Mouse (Mus musculus) A20 (cell line): ENCODE data around the gene Gm10638.

Experiments
- DNase-seq: peaks from one replicate; pipeline ENCODE4 v3.0.0-alpha.2; 2011; ENCODE audit warnings: low read depth, low spot score

The Gm10638 gene

DNA sequence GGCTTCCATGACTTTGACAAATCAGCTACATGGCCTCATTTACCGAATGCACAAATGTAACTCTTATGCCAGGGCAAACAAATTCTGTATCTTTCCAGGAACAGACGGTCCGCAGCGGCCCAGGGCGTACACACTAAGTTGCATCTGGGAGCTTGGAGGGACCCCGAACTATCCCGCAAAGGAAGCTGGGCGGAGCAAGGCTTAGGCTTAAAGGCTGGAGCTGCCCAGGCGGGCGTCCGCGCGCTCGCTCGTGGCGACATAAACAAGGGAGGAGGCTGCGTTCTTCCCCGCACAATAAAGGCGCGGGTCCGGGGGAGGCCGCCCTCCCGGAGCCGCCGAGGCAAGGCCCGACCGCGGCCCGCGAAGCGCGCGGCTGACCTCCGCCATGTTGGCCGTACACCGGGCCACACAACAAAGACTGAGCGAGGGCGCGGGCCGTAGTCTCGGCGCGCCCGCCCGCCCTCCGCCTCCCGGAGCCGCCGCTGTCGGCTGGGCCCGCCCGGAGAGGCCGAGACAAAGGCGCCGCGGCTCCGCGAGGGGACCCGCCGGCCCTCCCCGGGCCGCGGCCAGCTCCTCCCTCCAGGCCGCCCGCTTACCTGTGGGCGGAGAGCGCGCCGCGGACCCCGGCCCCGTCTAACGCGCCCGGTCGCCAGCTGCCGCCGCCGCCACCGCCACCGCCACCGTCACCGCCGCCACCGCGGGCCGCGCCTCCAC lies at the start of gene Gm10638, which contains the start of gene Siah1a:
TSS of gene Gm10638 (plus strand) at position 479 of the 714 bp plus-strand sequence.
TSS of gene Siah1a (minus strand) at position 714 of the 714 bp plus-strand sequence.
- peak; percentile 79 for DNase-seq

DNA sequence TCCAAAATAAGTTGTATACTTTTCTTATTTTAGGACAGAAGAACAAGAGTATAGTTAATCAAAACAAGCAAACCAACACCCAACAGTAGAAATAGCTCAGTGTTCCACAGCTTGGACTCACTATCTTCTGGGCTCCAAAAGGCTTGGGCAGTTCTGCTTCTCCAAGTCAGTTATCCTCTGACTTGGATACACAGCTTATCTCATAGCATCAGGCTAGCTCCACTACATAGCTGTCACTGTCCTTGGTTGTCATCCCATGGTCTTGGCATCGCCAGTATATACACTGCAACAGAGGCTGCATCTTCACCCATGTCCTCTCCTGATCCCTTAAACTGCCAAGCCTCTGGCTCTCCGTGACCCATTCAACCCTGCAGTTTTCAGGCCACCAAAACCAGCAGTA lies 49.8 kb upstream of the Gm10638 start:
- no peak for DNase-seq

GRCm38 (mm10) chr8:86698811-86699421 lies 46.6 kb upstream of the Gm10638 start:
- no peak for DNase-seq

DNA sequence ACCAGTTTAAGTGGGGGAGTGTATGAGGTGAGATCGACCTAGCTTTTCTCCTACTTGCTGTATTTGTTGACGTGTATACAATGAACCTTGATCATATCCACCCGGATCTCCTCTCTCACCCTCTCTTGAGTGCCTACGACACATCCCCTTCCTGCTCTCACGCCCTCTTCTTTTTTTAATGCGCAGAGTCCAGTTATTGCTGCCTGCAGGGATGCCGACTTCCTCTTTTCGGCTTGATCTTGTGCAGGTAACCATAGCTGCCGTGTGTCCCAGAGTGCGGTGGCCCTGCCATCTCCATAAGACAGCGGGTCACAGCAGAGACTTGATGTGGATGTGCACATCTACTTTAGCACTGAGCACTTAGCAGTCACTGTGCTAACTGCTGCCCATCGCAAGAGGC lies 46.0 kb upstream of the Gm10638 start:
- peak; percentile 52 for DNase-seq

DNA sequence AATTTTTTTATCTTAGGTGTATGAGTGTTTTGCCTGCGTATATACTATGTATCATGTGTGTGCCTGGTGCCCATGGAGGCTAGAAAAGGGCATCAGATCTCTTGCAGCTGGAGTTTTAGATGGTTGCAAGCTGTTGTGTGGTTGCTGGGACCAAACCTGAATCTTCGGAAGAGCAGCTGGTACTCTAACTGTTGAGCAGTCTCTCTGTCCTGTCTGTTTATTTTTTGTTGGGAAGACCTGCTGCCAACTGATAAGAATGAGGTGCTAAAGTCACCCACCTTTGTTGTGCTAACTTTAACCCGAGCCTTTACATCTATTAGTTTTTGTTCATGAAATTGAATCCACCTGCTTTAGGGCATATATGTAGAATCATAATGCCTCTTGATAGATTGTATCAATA lies 43.0 kb upstream of the Gm10638 start:
- no peak for DNase-seq

- no peak for DNase-seq
These were observed 40.2 kb upstream of the Gm10638 start for GRCm38 (mm10) chr8:86705317-86705716.

GRCm38 (mm10) chr8:86706756-86707155 lies 38.7 kb upstream of the Gm10638 start:
- DNase-seq, result no peak

DNA sequence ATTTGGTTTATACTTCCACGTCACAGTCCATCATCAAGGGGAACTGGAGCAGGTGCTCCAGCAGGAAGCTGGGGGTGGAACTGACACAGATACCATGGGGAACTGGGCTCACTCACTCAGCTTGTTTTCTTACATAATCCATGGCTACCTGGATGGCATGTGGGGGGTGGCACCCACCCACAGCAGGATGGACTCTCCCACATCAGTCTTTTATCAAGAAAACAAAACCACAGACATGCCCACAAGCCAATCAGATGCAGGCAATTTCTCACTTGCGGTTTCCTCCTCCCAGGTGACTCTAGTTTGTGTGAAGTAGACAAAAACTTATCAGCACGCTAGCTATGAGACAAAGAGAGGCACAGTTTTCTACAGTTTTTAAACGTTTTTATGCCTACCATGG lies 37.6 kb upstream of the Gm10638 start:
- DNase-seq, result peak; percentile 15

DNA sequence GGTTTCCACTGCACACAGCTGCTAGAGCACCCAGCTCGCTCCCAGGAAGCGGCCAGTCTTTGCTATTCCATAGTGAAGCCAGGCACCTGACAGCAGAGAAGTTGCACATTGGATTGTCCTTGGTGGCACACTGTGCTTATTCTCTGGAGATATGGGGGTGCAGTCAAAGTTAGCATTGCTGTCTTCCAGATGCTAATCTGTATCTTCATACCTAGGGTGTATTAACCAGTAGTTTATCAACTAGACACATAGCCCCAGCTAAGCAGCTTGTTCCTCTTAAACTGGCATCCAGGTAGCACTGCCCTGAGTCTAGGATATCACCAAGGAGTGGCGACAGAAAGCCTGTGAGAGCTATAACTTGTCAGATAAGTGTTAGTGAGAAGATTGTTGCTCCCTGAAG lies 32.9 kb upstream of the Gm10638 start:
- no peak for DNase-seq

- no peak for DNase-seq
These were observed 31.9 kb upstream of the Gm10638 start for GRCm38 (mm10) chr8:86713407-86714188.

DNA sequence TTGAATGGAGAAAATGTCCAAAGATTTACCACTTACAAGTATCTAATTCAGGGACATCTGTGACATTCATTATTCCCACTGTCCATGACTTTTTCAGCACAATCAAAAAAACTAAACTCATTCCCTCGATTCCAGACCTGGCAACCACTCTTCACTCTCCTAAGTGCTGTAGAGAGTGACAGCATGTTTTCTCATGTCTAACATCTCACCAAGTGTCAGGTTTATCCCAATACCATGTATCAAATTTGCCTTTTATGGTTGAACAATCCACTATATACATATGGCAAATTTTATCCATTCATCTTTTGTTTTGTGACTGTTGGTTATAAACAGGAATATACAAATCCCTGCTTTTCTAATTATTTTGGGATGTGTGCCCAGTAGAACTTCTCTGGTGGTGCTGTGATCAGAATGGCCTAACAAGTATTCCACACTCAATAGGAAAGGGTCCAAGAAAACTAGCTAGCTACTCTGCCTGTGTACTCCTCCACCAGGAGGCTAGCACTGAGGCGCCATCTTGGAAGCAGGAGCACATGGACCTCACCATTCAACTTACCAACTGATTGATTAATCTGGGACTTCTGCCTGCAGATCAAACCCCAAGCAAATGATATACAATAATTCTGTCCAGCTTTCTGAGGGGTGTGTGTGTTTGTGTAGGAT lies 27.0 kb upstream of the Gm10638 start:
- no peak for DNase-seq

- DNase-seq, result no peak
These were observed 26.1 kb upstream of the Gm10638 start for GRCm38 (mm10) chr8:86719368-86719767.

- peak; percentile 26 for DNase-seq
These were observed 24.6 kb upstream of the Gm10638 start for GRCm38 (mm10) chr8:86720756-86721459.

GRCm38 (mm10) chr8:86721490-86721889 lies 24.0 kb upstream of the Gm10638 start:
- no peak for DNase-seq

DNA sequence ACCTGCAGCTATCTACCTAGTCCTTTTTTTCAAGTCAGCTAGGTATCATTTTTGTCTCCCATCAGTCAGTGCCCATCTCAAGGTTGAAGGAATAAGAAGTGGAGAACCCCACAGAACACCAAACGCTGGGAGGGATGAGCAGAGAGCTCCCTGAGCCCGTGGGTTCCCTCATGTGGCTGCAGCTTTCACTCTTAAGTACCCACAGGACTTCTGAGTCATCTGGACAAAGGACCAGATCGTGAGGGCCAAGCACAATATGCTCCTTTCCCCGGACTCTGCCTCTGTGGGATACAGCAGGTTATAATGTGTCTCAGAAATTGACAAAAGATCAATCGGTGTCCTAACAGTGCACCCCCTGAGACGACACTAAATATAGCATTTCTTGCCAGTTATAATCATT lies 18.5 kb upstream of the Gm10638 start:
- no peak for DNase-seq

- DNase-seq, result no peak
These were observed 17.1 kb upstream of the Gm10638 start for GRCm38 (mm10) chr8:86728224-86728950.

- no peak for DNase-seq
These were observed 15.2 kb upstream of the Gm10638 start for GRCm38 (mm10) chr8:86730303-86730702.

DNA sequence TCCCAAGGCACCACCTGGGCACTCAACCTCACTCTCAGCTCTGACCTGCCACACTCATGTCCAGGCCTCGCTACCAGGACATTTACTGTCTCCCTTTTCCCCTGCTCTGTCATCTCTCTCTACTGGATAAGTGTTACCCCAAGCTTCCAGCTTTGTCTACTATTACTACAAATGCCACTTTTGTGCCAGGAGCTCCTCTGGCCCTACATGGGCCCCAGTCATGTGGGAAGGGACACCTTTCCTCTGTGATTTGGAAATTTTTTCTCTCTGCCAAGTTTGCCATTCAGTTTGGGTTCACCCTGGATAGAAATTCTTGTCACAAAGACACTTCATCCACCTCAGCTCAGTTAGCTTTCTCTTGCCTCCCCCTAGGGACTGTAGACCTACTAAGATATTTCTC lies 14.6 kb upstream of the Gm10638 start:
- no peak for DNase-seq

DNA sequence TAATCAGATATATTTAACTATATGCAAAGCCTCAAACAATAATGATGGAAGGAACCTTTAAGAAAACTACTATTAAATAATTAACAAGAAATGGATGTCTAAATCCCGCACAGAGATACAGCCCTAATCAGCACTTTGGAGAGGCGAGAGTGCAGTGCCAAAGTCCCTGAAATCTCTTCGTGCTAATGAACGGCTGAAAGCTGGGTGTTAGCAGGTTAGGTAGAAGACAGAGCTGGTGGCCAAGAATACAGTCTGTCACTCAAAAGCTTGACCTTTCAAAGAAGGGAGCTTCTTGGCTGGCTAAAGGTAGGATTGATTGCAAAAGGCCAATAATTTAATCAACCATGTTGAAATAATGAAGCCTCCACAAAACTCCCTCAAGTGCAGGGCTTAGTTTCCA lies 11.3 kb upstream of the Gm10638 start:
- no peak for DNase-seq

GRCm38 (mm10) chr8:86734954-86735353 lies 10.5 kb upstream of the Gm10638 start:
- DNase-seq, result no peak
